Mouse (Mus musculus) testis, adult 2 months (tissue): ENCODE results near the gene Per1.

Source experiments
- CTCF ChIP-seq: fragments of 200-500 bp; IDR thresholded peaks from 2 replicates; pipeline ENCODE4 v1.5.1; 2012; ENCODE audit warnings: low read depth, mild to moderate bottlenecking, inconsistent platforms, low read length, moderate library complexity; ENCODE audit not compliant: control insufficient read depth, insufficient read depth, insufficient replicate concordance
- POLR2A ChIP-seq: fragments of 200-500 bp; IDR thresholded peaks from 2 replicates; pipeline ENCODE4 v1.6.1; 2012; ENCODE audit warnings: low read depth, mild to moderate bottlenecking, inconsistent platforms, low read length, moderate library complexity; ENCODE audit not compliant: control insufficient read depth

DNA sequence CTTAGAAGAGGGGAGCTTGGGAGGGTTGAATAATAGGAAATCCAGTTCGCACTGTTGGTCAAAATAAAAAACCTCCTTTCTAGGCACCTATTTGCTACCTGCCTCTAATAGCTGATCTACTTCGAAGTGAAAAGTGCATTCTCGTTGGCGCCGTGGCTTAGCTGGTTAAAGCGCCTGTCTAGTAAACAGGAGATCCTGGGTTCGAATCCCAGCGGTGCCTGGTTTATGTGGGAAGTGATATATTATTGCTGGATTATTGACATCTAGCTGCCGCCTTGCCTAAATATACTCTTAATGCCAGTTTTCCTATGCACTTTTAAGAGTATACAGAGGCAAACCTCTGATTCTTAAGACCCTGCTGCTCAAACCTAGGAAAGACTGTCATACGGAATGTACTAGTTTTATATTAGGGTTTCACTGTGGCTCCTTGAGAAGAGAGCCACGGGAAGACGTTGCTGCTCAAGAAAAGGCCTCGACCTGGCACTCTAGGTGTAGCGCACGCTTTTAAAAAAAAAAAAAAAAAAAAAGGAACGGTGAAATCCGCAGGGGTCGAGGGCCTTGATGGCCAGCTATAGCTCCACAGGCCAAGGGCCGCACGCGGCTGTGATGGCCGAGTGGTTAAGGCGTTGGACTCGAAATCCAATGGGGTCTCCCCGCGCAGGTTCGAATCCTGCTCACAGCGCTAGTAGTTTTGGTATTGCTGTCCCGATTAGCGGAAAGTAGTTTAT lies 15.5 kb downstream of the Per1 start:
- no peak for TF ChIP-seq CTCF
- TF ChIP-seq POLR2A: no peak
